Mouse (Mus musculus): ENCODE data around the gene Gm14548. TPM values are rescaled to one million over a fixed set of nuclear protein-coding genes. Genes with fewer than 3 reads are reported as not detected.
"Not testable (repeated sequence)": the region's sequence is repeated elsewhere in the genome, so short reads cannot be mapped to it uniquely, and the experiment has no call there.

Gm14548 gene
- total and polyA plus RNA-seq, 2 experiments from 2014 or later: 0.07 to 1.3 TPM

- no peak overlapping the region for H3K4me3 ChIP-seq (ENCODE audit: low read depth, low read length)
- no peak for TF ChIP-seq CTCF (IDR thresholded peaks at IDR 0.05; ENCODE audit: low read depth)
- no peak for TF ChIP-seq EP300 (IDR thresholded peaks at IDR 0.05; ENCODE audit: low read depth)
- H3K4me2 ChIP-seq (ENCODE audit: low read depth, low read length): no peak overlapping the region
- no peaks in the 10 kb centered on the region for H3K4me1 ChIP-seq (ENCODE audit: control insufficient read depth, insufficient read depth)
- no peak overlapping the region for H3K9ac ChIP-seq (replicated peaks; ENCODE audit: low read depth, low read length)
- no peak overlapping the region for H3K27ac ChIP-seq (ENCODE audit: low read depth)
- WGBS: 7% methylated on average over 1 of the region's 1 CpGs
- no peaks in the 10 kb centered on the region for H3K9me3 ChIP-seq (replicated peaks; ENCODE audit: control insufficient read depth, low read length)
- no peaks in the 10 kb centered on the region for H3K36me3 ChIP-seq (replicated peaks; ENCODE audit: control insufficient read depth, insufficient read depth, low read length)
- DNase-seq (ENCODE audit: low spot score) (no peak), ATAC-seq (ENCODE audit: insufficient read depth, low read depth) (no peak)
- H3K27me3 ChIP-seq (ENCODE audit: control insufficient read depth, insufficient read depth, low read length): no peaks in the 10 kb centered on the region
Measured at GRCm38 (mm10) chr7:3903704-3904103, 5.8 kb upstream of the Gm14548 start.

DNA sequence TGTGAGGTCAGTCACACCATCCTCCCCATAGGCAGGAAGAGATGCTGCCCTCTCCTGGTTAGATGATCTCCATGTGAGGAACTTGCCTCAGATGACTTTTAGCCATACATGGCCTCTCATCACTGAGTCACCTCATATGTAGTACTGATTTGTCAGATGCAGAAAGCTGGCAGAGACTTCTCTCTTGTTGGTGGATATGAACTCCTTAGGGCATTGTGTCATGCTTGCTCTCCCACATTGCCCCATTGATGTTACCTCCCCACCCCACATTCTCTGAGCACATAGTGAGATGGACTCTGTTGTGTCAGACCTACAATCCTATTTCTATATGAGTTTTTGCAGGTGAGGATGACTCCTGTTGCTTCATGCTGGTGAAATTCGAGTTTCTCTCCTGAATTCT, 22.9 kb downstream of the Gm14548 start:
- not testable (repeated sequence) for H3K27me3 ChIP-seq (ENCODE audit: control insufficient read depth, insufficient read depth, low read length); DNase-seq (ENCODE audit: low spot score); H3K4me2 ChIP-seq (ENCODE audit: low read depth, low read length); H3K4me3 ChIP-seq (ENCODE audit: low read depth, low read length); H3K9me3 ChIP-seq (replicated peaks; ENCODE audit: control insufficient read depth, low read length); H3K4me1 ChIP-seq (ENCODE audit: control insufficient read depth, insufficient read depth); ATAC-seq (ENCODE audit: insufficient read depth, low read depth); H3K9ac ChIP-seq (replicated peaks; ENCODE audit: low read depth, low read length); H3K27ac ChIP-seq (ENCODE audit: low read depth); H3K36me3 ChIP-seq (replicated peaks; ENCODE audit: control insufficient read depth, insufficient read depth, low read length)
- WGBS: no CpG with 5 or more reads among the region's 1 CpGs

GRCm38 (mm10) chr7:3844951-3845350, 53.0 kb downstream of the Gm14548 start, which contains the start of gene Pira2:
Gene Pira2, minus strand, starts transcription at chr7:3845051.
- ATAC-seq (ENCODE audit: insufficient read depth, low read depth); H3K4me1 ChIP-seq (ENCODE audit: control insufficient read depth, insufficient read depth): not testable (repeated sequence)
- no CpG with 5 or more reads among the region's 2 CpGs for WGBS

DNA sequence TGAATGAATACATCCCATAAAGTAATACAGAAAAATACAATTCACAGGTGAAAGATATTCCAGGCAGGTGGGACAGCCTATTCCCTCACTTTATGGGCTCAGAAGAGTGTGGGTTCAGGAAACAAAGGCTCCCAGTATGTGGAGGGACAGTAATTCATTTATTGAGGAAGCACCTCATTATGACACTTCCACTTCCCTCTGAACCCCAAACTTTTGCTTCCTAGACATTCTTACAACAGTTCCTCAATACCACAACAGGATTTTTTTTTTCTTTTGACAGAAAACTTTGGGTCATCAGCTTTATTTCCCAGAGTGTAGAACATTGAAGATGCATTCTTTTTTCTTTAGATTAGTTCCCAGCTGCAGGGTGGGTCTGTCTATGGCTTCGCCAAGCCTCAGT, 60.1 kb downstream of the Gm14548 start:
- not testable (repeated sequence) for H3K9ac ChIP-seq (replicated peaks; ENCODE audit: low read depth, low read length); ATAC-seq (ENCODE audit: insufficient read depth, low read depth); H3K27ac ChIP-seq (ENCODE audit: low read depth); H3K4me3 ChIP-seq (ENCODE audit: low read depth, low read length); H3K9me3 ChIP-seq (replicated peaks; ENCODE audit: control insufficient read depth, low read length); H3K4me1 ChIP-seq (ENCODE audit: control insufficient read depth, insufficient read depth); H3K36me3 ChIP-seq (replicated peaks; ENCODE audit: control insufficient read depth, insufficient read depth, low read length); H3K4me2 ChIP-seq (ENCODE audit: low read depth, low read length); DNase-seq (ENCODE audit: low spot score); H3K27me3 ChIP-seq (ENCODE audit: control insufficient read depth, insufficient read depth, low read length)
- WGBS: no CpG with 5 or more reads among the region's 1 CpGs

More at GRCm38 (mm10) chr7:3844951-3845350, 53.0 kb downstream of the Gm14548 start, which contains the start of gene Pira2:
- H3K4me2 ChIP-seq (ENCODE audit: low read depth, low read length); H3K27me3 ChIP-seq (ENCODE audit: control insufficient read depth, insufficient read depth, low read length); H3K9me3 ChIP-seq (replicated peaks; ENCODE audit: control insufficient read depth, low read length); H3K27ac ChIP-seq (ENCODE audit: low read depth); H3K36me3 ChIP-seq (replicated peaks; ENCODE audit: control insufficient read depth, insufficient read depth, low read length); H3K9ac ChIP-seq (replicated peaks; ENCODE audit: low read depth, low read length); DNase-seq (ENCODE audit: low spot score); H3K4me3 ChIP-seq (ENCODE audit: low read depth, low read length): not testable (repeated sequence)

Other genes starting within 250 kb of the Gm14548 start
- gene Leng1, start 232.3 kb downstream of the Gm14548 start, total RNA-seq (2014; rRNA removed; ENCODE audit: low replicate concordance): 6.0 and 11.9 TPM in 2 replicates
- gene Leng1, start 232.3 kb downstream of the Gm14548 start, polyA plus RNA-seq (2015; fragmentation: Nextera tagmentation; extraction: Ambion mirVana): 23.9 and 25.4 TPM in 2 replicates
- 0.31 and 0.99 TPM in 2 replicates for gene Tmc4, start 220.6 kb downstream of the Gm14548 start, total RNA-seq (2014; rRNA removed; ENCODE audit: low replicate concordance)
- 2.3 and 3.2 TPM in 2 replicates for gene Tmc4, start 220.6 kb downstream of the Gm14548 start, polyA plus RNA-seq (2015; fragmentation: Nextera tagmentation; extraction: Ambion mirVana)
- 289 and 303 TPM in 2 replicates for gene Tsen34, start 205.3 kb downstream of the Gm14548 start, total RNA-seq (2014; rRNA removed; ENCODE audit: low replicate concordance)
- gene Tsen34, start 205.3 kb downstream of the Gm14548 start, polyA plus RNA-seq (2015; fragmentation: Nextera tagmentation; extraction: Ambion mirVana): 170 and 183 TPM in 2 replicates
- gene Mboat7, start 204.6 kb downstream of the Gm14548 start, total RNA-seq (2014; rRNA removed; ENCODE audit: low replicate concordance): 33.7 and 48.4 TPM in 2 replicates
- gene Mboat7, start 204.6 kb downstream of the Gm14548 start, polyA plus RNA-seq (2015; fragmentation: Nextera tagmentation; extraction: Ambion mirVana): 19.6 and 20.3 TPM in 2 replicates
- gene Rps9, start 194.1 kb downstream of the Gm14548 start, total RNA-seq (2014; rRNA removed; ENCODE audit: low replicate concordance): 785 and 888 TPM in 2 replicates
- 816 and 864 TPM in 2 replicates for gene Rps9, start 194.1 kb downstream of the Gm14548 start, polyA plus RNA-seq (2015; fragmentation: Nextera tagmentation; extraction: Ambion mirVana)
- gene Pirb, start 177.7 kb downstream of the Gm14548 start, total RNA-seq (2014; rRNA removed; ENCODE audit: low replicate concordance): 0.81 and 5.5 TPM in 2 replicates
- 0.72 and 0.73 TPM in 2 replicates for gene Pirb, start 177.7 kb downstream of the Gm14548 start, polyA plus RNA-seq (2015; fragmentation: Nextera tagmentation; extraction: Ambion mirVana)
- gene Gm15448, start 72.4 kb downstream of the Gm14548 start, total RNA-seq (2014; rRNA removed; ENCODE audit: low replicate concordance): not detected in 2 replicates
- gene Gm15448, start 72.4 kb downstream of the Gm14548 start, polyA plus RNA-seq (2015; fragmentation: Nextera tagmentation; extraction: Ambion mirVana): not detected in 2 replicates
- not detected in 2 replicates for gene Pira2, start 53.1 kb downstream of the Gm14548 start, total RNA-seq (2014; rRNA removed; ENCODE audit: low replicate concordance)
- 0.10 and 0.11 TPM in 2 replicates for gene Pira2, start 53.1 kb downstream of the Gm14548 start, polyA plus RNA-seq (2015; fragmentation: Nextera tagmentation; extraction: Ambion mirVana)
- 0.12 TPM in 1 of 2 replicates, not detected in the other for gene Lilra6, start 17.4 kb upstream of the Gm14548 start, total RNA-seq (2014; rRNA removed; ENCODE audit: low replicate concordance)
- gene Lilra6, start 17.4 kb upstream of the Gm14548 start, polyA plus RNA-seq (2015; fragmentation: Nextera tagmentation; extraction: Ambion mirVana): 0.08 and 0.14 TPM in 2 replicates
- 1.7 and 3.7 TPM in 2 replicates for gene Lair1, start 165.1 kb upstream of the Gm14548 start, total RNA-seq (2014; rRNA removed; ENCODE audit: low replicate concordance)
- 0.98 and 1.1 TPM in 2 replicates for gene Lair1, start 165.1 kb upstream of the Gm14548 start, polyA plus RNA-seq (2015; fragmentation: Nextera tagmentation; extraction: Ambion mirVana)
- 4.2 and 5.0 TPM in 2 replicates for gene Ttyh1, start 221.3 kb upstream of the Gm14548 start, total RNA-seq (2014; rRNA removed; ENCODE audit: low replicate concordance)
- gene Ttyh1, start 221.3 kb upstream of the Gm14548 start, polyA plus RNA-seq (2015; fragmentation: Nextera tagmentation; extraction: Ambion mirVana): 0.45 and 1.1 TPM in 2 replicates
- gene Leng8, start 238.9 kb upstream of the Gm14548 start, total RNA-seq (2014; rRNA removed; ENCODE audit: low replicate concordance): 112 and 139 TPM in 2 replicates
- 12.9 and 16.0 TPM in 2 replicates for gene Leng8, start 238.9 kb upstream of the Gm14548 start, polyA plus RNA-seq (2015; fragmentation: Nextera tagmentation; extraction: Ambion mirVana)

All from heart, postnatal 0 days (tissue).